Mouse (Mus musculus): Measurements from ENCODE around the gene Gm13043. TPM values are rescaled to one million over a fixed set of nuclear protein-coding genes. Genes with fewer than 3 reads are reported as not detected.
"Not testable (repeated sequence)": the region's sequence is repeated elsewhere in the genome, so short reads cannot be mapped to it uniquely, and the experiment has no call there.

Gm13043 gene
- not detected for total RNA-seq (2021)

GRCm38 (mm10) chr4:143511043-143511442 is at the start of gene Gm13043:
Gm13043 (plus strand) TSS chr4:143511343.
- no peak for DNase-seq

DNA sequence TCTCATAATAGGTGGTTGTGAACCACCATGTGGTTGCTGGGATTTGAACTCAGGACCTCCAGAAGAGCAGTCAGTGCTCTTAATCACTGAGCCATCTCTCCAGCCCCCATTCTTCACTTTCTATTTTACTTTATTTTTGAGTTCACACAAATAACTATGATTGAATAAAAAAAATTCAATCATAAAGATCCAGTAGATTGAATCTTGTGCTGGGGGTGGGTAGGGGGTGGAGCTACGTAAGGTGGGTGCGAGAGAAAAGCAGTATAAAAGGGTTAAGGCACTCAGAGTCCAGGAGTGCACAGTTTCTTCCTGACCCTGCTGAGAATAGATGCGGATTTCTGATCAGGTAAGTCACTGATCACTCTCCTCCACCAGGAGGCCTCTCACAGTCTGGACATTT is 24.5 kb downstream of the Gm13043 start, which contains the start of gene Gm13040:
TSS of gene Gm13040 (plus strand) at position 301 of the 400 bp plus-strand sequence.
- DNase-seq: not testable (repeated sequence)

GRCm38 (mm10) chr4:143551400-143551799 is 40.3 kb downstream of the Gm13043 start, which contains the start of the genes BC080695 and Gm13057:
BC080695 (plus strand) TSS chr4:143551700.
Gm13057 (plus strand) TSS chr4:143551709.
- DNase-seq: not testable (repeated sequence)

Other genes starting within 250 kb of the Gm13043 start
- 10 to 100 TPM; 17.7 to 18.9 TPM for gene Pdpn, start 211.8 kb upstream of the Gm13043 start, total RNA-seq (2021)
- 1 to 10 TPM; 1.2 TPM for gene Lrrc38, start 161.6 kb upstream of the Gm13043 start, total RNA-seq (2021)
- not detected for gene Pramel1, start 116.9 kb upstream of the Gm13043 start, total RNA-seq (2021)
- gene Pramef8, start 98.9 kb upstream of the Gm13043 start, total RNA-seq (2021): 10 to 100 TPM; 13.5 to 15.6 TPM
- not detected for gene Oog4, start 61.0 kb upstream of the Gm13043 start, total RNA-seq (2021)
- gene Gm13040, start 24.6 kb downstream of the Gm13043 start, total RNA-seq (2021): not detected
- gene BC080695, start 40.4 kb downstream of the Gm13043 start, total RNA-seq (2021): not detected
- not detected for gene Gm13057, start 40.4 kb downstream of the Gm13043 start, total RNA-seq (2021)
- gene Gm13083, start 103.7 kb downstream of the Gm13043 start, total RNA-seq (2021): not detected
- gene Gm13088, start 145.9 kb downstream of the Gm13043 start, total RNA-seq (2021): not detected
- not detected for gene Gm13089, start 191.4 kb downstream of the Gm13043 start, total RNA-seq (2021)
- gene Gm13078, start 208.1 kb downstream of the Gm13043 start, total RNA-seq (2021): not detected

Data from layer of hippocampus, postnatal 36 days (tissue).